Mouse (Mus musculus): ENCODE results near the gene Cers2. TPM values are rescaled to one million over a fixed set of nuclear protein-coding genes. Genes with fewer than 3 reads are reported as not detected.
"Not testable (repeated sequence)": the region's sequence is repeated elsewhere in the genome, so short reads cannot be mapped to it uniquely, and the experiment has no call there.

The Cers2 gene
- polyA plus RNA-seq, 1 experiment from 2014 or later, result 120 TPM

- DNase-seq (ENCODE audit: low spot score), result peak; percentile 61
Measured at GRCm38 (mm10) chr3:95317414-95318080, 3.0 kb downstream of the Cers2 start.

- no peak for DNase-seq (ENCODE audit: low spot score)
Measured at GRCm38 (mm10) chr3:95318548-95318947, 4.0 kb downstream of the Cers2 start.

- DNase-seq (ENCODE audit: low spot score), result no peak
Measured at GRCm38 (mm10) chr3:95319110-95319509, 4.5 kb downstream of the Cers2 start.

- DNase-seq (ENCODE audit: low spot score), result no peak
Measured at GRCm38 (mm10) chr3:95319701-95320625, 5.4 kb downstream of the Cers2 start.

- DNase-seq (ENCODE audit: low spot score), result no peak
Measured at GRCm38 (mm10) chr3:95323429-95323828, 8.8 kb downstream of the Cers2 start.

- DNase-seq (ENCODE audit: low spot score), result no peak
Measured at GRCm38 (mm10) chr3:95324454-95325144, 10.0 kb downstream of the Cers2 start.

- no peak for DNase-seq (ENCODE audit: low spot score)
Measured at GRCm38 (mm10) chr3:95328803-95329404, 14.3 kb downstream of the Cers2 start.

- no peak for DNase-seq (ENCODE audit: low spot score)
Measured at GRCm38 (mm10) chr3:95331528-95331927, 16.9 kb downstream of the Cers2 start.

GRCm38 (mm10) chr3:95337345-95337744 lies 22.8 kb downstream of the Cers2 start:
- DNase-seq (ENCODE audit: low spot score), result no peak

GRCm38 (mm10) chr3:95338251-95338650 lies 23.7 kb downstream of the Cers2 start:
- DNase-seq (ENCODE audit: low spot score), result no peak

GRCm38 (mm10) chr3:95343356-95344000 lies 28.9 kb downstream of the Cers2 start:
- not testable (repeated sequence) for DNase-seq (ENCODE audit: low spot score)

GRCm38 (mm10) chr3:95346454-95346853 lies 31.9 kb downstream of the Cers2 start:
- no peak for DNase-seq (ENCODE audit: low spot score)

GRCm38 (mm10) chr3:95348343-95348742 lies 33.8 kb downstream of the Cers2 start:
- not testable (repeated sequence) for DNase-seq (ENCODE audit: low spot score)

GRCm38 (mm10) chr3:95349491-95349890 lies 34.9 kb downstream of the Cers2 start:
- peak; percentile 71 for DNase-seq (ENCODE audit: low spot score)

- not testable (repeated sequence) for DNase-seq (ENCODE audit: low spot score)
Measured at GRCm38 (mm10) chr3:95355911-95356544, 41.4 kb downstream of the Cers2 start.

GRCm38 (mm10) chr3:95356701-95357449 lies 42.3 kb downstream of the Cers2 start, which contains the start of gene Setdb1:
Gene Setdb1, minus strand, starts transcription at chr3:95357202.
- peak; percentile 95 for DNase-seq (ENCODE audit: low spot score)

- no peak for DNase-seq (ENCODE audit: low spot score)
Measured at GRCm38 (mm10) chr3:95357746-95358145, 43.2 kb downstream of the Cers2 start.

GRCm38 (mm10) chr3:95360276-95360675 lies 45.7 kb downstream of the Cers2 start:
- not testable (repeated sequence) for DNase-seq (ENCODE audit: low spot score)

- no peak for DNase-seq (ENCODE audit: low spot score)
Measured at GRCm38 (mm10) chr3:95370101-95370500, 55.5 kb downstream of the Cers2 start.
